Comparison of ENCODE assay signal across 19 mouse cellular contexts in the genomic region with DNA sequence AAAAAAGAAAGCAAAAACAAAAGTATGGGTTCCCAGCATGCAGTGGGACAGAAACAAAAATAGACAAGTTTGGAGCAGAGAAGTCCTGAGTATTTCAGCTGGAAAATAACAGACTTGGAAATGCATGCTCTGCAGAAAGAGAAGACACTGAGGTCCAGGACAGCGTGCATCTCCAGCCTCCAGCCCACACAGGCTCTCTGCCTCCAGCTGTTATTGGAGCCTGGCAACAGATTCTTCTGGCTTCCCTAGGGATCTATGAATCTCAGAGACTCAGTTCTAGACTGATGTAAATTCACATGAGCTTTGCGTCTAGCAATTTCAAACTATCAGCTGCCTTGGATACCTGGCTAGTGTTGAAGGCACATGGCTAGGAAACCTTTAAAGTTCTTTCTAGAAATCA. TPM values are rescaled to one million over a fixed set of nuclear protein-coding genes. Genes with fewer than 3 reads are reported as not detected.
A peak's percentile ranks its signal among the peaks of the same experiment; 100 is the strongest.
DNase-seq lines count a peak whose midpoint lies in the region; ATAC-seq and TF ChIP-seq lines count a peak whose summit lies in the region.
"Had no signal": no experiment of that assay in that cellular context is flagged by ENCODE, and none has a peak within 500 bp of the region (broad histone marks: within the 10 kb centered on the region; RNA-seq: fewer than 3 reads in every experiment).

No protein-coding gene starts in this region.

- no peak for TF ChIP-seq POLR2A in limb, embryonic 14.5 days (IDR thresholded peaks at IDR 0.05; ENCODE audit: borderline replicate concordance, extremely low read depth, insufficient read depth, insufficient read length)

- no peak overlapping the region for H3K4me3 ChIP-seq in midbrain, embryonic 11.5 days (ENCODE audit: low read depth, low read length)
- no peak overlapping the region for H3K4me3 ChIP-seq in midbrain, embryonic 14.5 days (replicated peaks; ENCODE audit: low read depth, low read length)
- no peak overlapping the region for H3K4me3 ChIP-seq in limb, embryonic 14.5 days (replicated peaks; ENCODE audit: low read length)
- H3K4me3 ChIP-seq: heart, adult 2 months; limb, embryonic 15.5 days; megakaryocyte, embryonic 14.5 days; neural tube, embryonic 12.5 days had no signal

- WGBS in midbrain, embryonic 11.5 days, result 85% methylated on average over 2 of the region's 2 CpGs
- WGBS in midbrain, embryonic 14.5 days, result 87% methylated on average over 2 of the region's 2 CpGs
- WGBS in limb, embryonic 14.5 days, result 45% methylated on average over 2 of the region's 2 CpGs

- no peaks in the 10 kb centered on the region for H3K4me1 ChIP-seq in midbrain, embryonic 11.5 days (ENCODE audit: control insufficient read depth, insufficient read depth, low read length)
- H3K4me1 ChIP-seq in midbrain, embryonic 14.5 days (ENCODE audit: control insufficient read depth, insufficient read depth, low read length), result no peaks in the 10 kb centered on the region
- H3K4me1 ChIP-seq in limb, embryonic 14.5 days (ENCODE audit: control insufficient read depth, insufficient read depth, low read length), result no peaks in the 10 kb centered on the region
- H3K4me1 ChIP-seq: limb, embryonic 15.5 days; megakaryocyte, embryonic 14.5 days; neural tube, embryonic 12.5 days had no signal

- H3K9me3 ChIP-seq in midbrain, embryonic 11.5 days (ENCODE audit: control insufficient read depth, low read length), result no peaks in the 10 kb centered on the region
- H3K9me3 ChIP-seq in midbrain, embryonic 14.5 days (ENCODE audit: control insufficient read depth, low read length), result no peaks in the 10 kb centered on the region
- no peaks in the 10 kb centered on the region for H3K9me3 ChIP-seq in limb, embryonic 14.5 days (ENCODE audit: control insufficient read depth, low read length)
- H3K9me3 ChIP-seq: limb, embryonic 15.5 days; neural tube, embryonic 12.5 days had no signal

- peak; percentile 40 for DNase-seq in gastrocnemius, postnatal 25 days
- no peak for DNase-seq in gastrocnemius, postnatal 10 days
- peak; percentile 57 for DNase-seq in midbrain, embryonic 11.5 days (ENCODE audit: low spot score, missing footprints)
- DNase-seq in midbrain, embryonic 14.5 days, result no peak
- DNase-seq in kidney, adult 9 months, result peak; percentile 42
- no peak for DNase-seq in limb, embryonic 14.5 days (ENCODE audit: low spot score)
- DNase-seq in lung, adult 18-20 months, result no peak
- no peak for DNase-seq in embryo, embryonic 11 days
- DNase-seq: B cell, adult 2 months; cerebellum, postnatal 25 days; lung, postnatal 14 days had no signal

- no peak overlapping the region for H3K4me2 ChIP-seq in midbrain, embryonic 11.5 days
- H3K4me2 ChIP-seq in midbrain, embryonic 14.5 days (ENCODE audit: low read length), result no peak overlapping the region
- no peak overlapping the region for H3K4me2 ChIP-seq in limb, embryonic 14.5 days (replicated peaks; ENCODE audit: low read depth, low read length, severe bottlenecking)
- H3K4me2 ChIP-seq: limb, embryonic 15.5 days; neural tube, embryonic 12.5 days had no signal

- H3K9ac ChIP-seq in midbrain, embryonic 11.5 days (ENCODE audit: low read length), result no peak overlapping the region
- H3K9ac ChIP-seq in midbrain, embryonic 14.5 days (replicated peaks; ENCODE audit: low read length), result no peak overlapping the region
- H3K9ac ChIP-seq in limb, embryonic 14.5 days (ENCODE audit: low read depth, low read length, severe bottlenecking), result no peak overlapping the region
- H3K9ac ChIP-seq: limb, embryonic 15.5 days; neural tube, embryonic 12.5 days had no signal

- H3K27me3 ChIP-seq in midbrain, embryonic 11.5 days (ENCODE audit: control insufficient read depth, insufficient read depth, low read length), result no peaks in the 10 kb centered on the region
- no peaks in the 10 kb centered on the region for H3K27me3 ChIP-seq in midbrain, embryonic 14.5 days (ENCODE audit: control insufficient read depth, insufficient read depth, low read length)
- no peaks in the 10 kb centered on the region for H3K27me3 ChIP-seq in limb, embryonic 14.5 days (ENCODE audit: control insufficient read depth, insufficient read depth, low read length)
- H3K27me3 ChIP-seq: limb, embryonic 15.5 days; megakaryocyte, embryonic 14.5 days; neural tube, embryonic 12.5 days; Patski had no signal

- no peaks in the 10 kb centered on the region for H3K36me3 ChIP-seq in midbrain, embryonic 11.5 days (ENCODE audit: control insufficient read depth, insufficient read depth, low read length)
- no peaks in the 10 kb centered on the region for H3K36me3 ChIP-seq in midbrain, embryonic 14.5 days (ENCODE audit: control insufficient read depth, insufficient read depth, low read length)
- no peaks in the 10 kb centered on the region for H3K36me3 ChIP-seq in limb, embryonic 14.5 days (ENCODE audit: control insufficient read depth, insufficient read depth, low read length)
- H3K36me3 ChIP-seq: limb, embryonic 15.5 days; neural tube, embryonic 12.5 days had no signal

- ATAC-seq in midbrain, embryonic 11.5 days (ENCODE audit: low FRiP score), result no peak
- ATAC-seq in midbrain, embryonic 14.5 days (ENCODE audit: low FRiP score, low TSS enrichment), result no peak
- peak; percentile 60 for ATAC-seq in limb, embryonic 14.5 days (ENCODE audit: low FRiP score, low read depth)
- ATAC-seq: activated CD4-positive, CD25-positive, alpha-beta regulatory T cell, adult 4 months; forebrain, embryonic 14.5 days; hindbrain, embryonic 16.5 days; Patski had no signal

- no peak overlapping the region for H3K27ac ChIP-seq in midbrain, embryonic 11.5 days (ENCODE audit: low read depth, low read length)
- H3K27ac ChIP-seq in midbrain, embryonic 14.5 days (replicated peaks; ENCODE audit: low read depth, low read length), result no peak overlapping the region
- H3K27ac ChIP-seq in limb, embryonic 14.5 days (replicated peaks; ENCODE audit: low read depth, low read length), result no peak overlapping the region
- H3K27ac ChIP-seq: heart, adult 2 months; limb, embryonic 15.5 days; neural tube, embryonic 12.5 days had no signal

RNA-seq across cellular contexts. Expression of a gene that starts 48.2 kb away (rescaled TPM):
- total RNA-seq in gastrocnemius, postnatal 25 days (2021), result 1 to 10 TPM; 1.7 to 5.9 TPM
- total RNA-seq in gastrocnemius, postnatal 10 days (2021), result 10 to 100 TPM; 21.7 to 22.1 TPM
- polyA plus RNA-seq in midbrain, embryonic 11.5 days (2014; fragmentation: Nextera tagmentation; extraction: Ambion mirVana), result 6.5 and 8.2 TPM in 2 replicates
- polyA plus RNA-seq in midbrain, embryonic 14.5 days (2014; fragmentation: Nextera tagmentation; extraction: Ambion mirVana), result 17.4 and 18.5 TPM in 2 replicates
- 22.4 and 23.1 TPM in 2 replicates for polyA plus RNA-seq in limb, embryonic 14.5 days (2012; rRNA removed)
- polyA plus RNA-seq in limb, embryonic 14.5 days (2014; fragmentation: Nextera tagmentation; extraction: Ambion mirVana), result 19.5 and 20.3 TPM in 2 replicates

Comparison
In these comparisons a context has a peak if more than half of its experiments do, and no peak if none do; other contexts are left out.
1. DNase-seq: peak in gastrocnemius, postnatal 25 days (single experiment), midbrain, embryonic 11.5 days (single experiment) and kidney, adult 9 months (single experiment); none in gastrocnemius, postnatal 10 days (single experiment), midbrain, embryonic 14.5 days (single experiment), limb, embryonic 14.5 days (single experiment), lung, adult 18-20 months (0 of 2) and embryo, embryonic 11 days (single experiment).